Mouse (Mus musculus) G1E (cell line): ENCODE measurements around the gene Frat2.

Experiments
- CTCF ChIP-seq: IDR thresholded peaks from 2 replicates; pipeline ENCODE4 v1.5.1; 2012; ENCODE audit warnings: low read depth, low read length, inconsistent platforms, mixed read lengths
- GATA1 ChIP-seq: IDR thresholded peaks from 2 replicates; pipeline ENCODE4 v1.6.1; 2012; ENCODE audit warnings: borderline replicate concordance, low read length, inconsistent platforms, mixed read lengths

DNA sequence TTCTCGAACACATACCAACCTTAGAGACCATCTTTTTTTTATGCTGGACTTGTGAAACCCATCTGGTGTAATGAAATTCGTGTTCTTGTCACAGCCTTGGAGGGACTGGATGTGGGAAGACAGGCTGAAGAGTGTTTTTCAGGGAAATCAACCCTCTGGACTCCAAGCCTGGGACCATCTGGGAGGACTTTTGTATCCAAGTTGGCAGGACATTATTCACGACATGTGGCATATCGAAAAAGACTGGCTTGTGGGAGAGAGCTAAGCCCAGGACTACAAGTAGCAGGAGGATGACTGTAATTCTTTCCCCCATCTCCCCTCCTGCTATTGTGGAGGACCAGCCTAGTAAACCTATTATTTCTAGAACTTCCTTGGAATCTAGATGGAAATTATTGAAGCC lies 5.7 kb downstream of the Frat2 start:
- TF ChIP-seq CTCF = no peak
- TF ChIP-seq GATA1 = no peak
